Mouse (Mus musculus) heart, adult 18-20 months (tissue): ENCODE measurements around the gene Fn1. TPM values are rescaled to one million over a fixed set of nuclear protein-coding genes. Genes with fewer than 3 reads are reported as not detected.
A peak's percentile ranks its signal among the peaks of the same experiment; 100 is the strongest.

Source experiments
- DNase-seq, 2 experiments: peaks; one replicate each; pipeline ENCODE4 v3.0.0; 2021 to 2022; ENCODE audit warnings: mixed read lengths in 1 of 2
- long read RNA-seq, 2 experiments: library from polyadenylated mRNA; stranded (forward); transcript quantifications; one replicate each; pipeline ENCODE4 v2.0.0; 2021
- total RNA-seq, 2 experiments: library from RNA; stranded (reverse); gene quantifications; 2 replicates each; pipeline ENCODE4 v1.2.3; 2021

Fn1 gene
- total RNA-seq: 10 to 100 TPM; 48.4 to 59.7 TPM
- long read RNA-seq, experiment 1, full-length matches to known transcripts: 2 of 4 reads
- long read RNA-seq, experiment 1, partial matches to known transcripts: 2 of 4 reads
- long read RNA-seq, experiment 1, other reads (novel, unspliced or antisense): 0 of 4 reads
- long read RNA-seq, experiment 2, full-length matches to known transcripts: 1 of 3 reads
- long read RNA-seq, experiment 2, partial matches to known transcripts: 2 of 3 reads
- long read RNA-seq, experiment 2, other reads (novel, unspliced or antisense): 0 of 3 reads

DNA sequence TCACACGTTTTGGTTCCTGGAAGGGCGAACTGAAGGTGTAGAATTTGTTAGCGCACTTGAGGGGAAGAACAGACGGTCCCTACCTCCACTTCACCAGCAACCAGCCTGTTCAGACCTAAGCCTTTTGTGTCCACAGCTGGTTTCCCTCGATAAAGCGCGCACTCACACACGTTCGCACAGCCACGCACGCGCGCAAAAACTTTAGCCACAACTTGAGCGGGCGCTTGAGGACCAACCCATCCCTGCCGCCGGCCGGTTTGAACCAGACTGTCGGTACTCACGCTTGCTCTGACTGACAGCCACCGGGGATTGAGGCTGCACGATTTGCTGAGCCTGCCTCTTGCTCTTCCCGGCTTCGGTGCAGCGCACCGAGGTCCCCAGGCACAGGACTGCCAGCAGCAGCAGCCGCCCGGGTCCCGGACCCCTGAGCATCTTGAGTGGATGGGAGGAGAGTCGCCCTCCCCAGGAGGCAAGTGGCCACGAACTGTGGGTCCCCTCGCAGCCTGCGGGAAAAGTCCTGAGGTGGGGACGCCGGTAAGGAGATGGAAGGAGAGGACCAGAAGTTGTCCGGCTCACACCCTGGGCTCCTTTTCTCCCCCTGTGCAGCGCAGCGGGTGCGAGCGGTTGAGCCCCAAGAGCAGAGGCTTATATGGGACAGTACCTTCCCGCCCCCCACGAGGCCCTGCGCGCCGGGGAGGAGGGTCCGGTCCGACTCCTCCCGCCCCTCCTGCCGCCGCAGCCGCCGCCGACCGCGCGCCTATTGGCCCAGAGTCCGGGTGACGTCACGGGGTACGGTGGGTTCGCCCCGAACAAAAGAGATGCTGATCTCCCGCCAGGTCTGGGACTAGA is at the start of gene Fn1:
Fn1 (minus strand) TSS at position 650 of the 849 bp plus-strand sequence.
- peak; percentile 89 for DNase-seq

GRCm38 (mm10) chr1:71696093-71696492 is 43.1 kb upstream of the Fn1 start:
- DNase-seq: no peak

- peak; percentile 7 to 16 for DNase-seq
Measured at GRCm38 (mm10) chr1:71691472-71692277, 38.7 kb upstream of the Fn1 start.

- peak; percentile 9 to 47 for DNase-seq
Measured at GRCm38 (mm10) chr1:71688926-71689303, 35.9 kb upstream of the Fn1 start.

GRCm38 (mm10) chr1:71688272-71688925 is 35.4 kb upstream of the Fn1 start:
- no peak for DNase-seq

GRCm38 (mm10) chr1:71686791-71687190 is 33.8 kb upstream of the Fn1 start:
- peak; percentile 27 to 44 for DNase-seq

DNA sequence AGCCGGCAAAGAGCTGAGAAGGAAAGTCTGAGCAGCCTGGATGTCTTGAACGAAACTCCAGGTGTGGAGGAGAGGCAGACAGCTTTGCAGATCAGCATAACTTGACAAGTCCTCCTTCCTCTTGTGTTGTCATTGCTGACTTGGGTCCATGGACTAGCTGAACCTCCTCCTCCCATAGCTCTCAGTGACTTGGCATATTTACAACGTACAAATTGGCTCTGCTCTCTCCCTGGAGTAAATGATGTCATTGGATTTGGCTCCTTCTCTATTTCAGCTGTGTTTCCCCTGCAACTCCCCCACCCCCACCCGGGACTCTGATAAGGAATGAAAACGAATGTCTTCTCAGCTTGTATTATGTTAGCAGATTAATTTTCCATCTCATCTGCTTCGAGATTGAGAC is 30.7 kb upstream of the Fn1 start:
- peak; percentile 78 to 82 for DNase-seq

- DNase-seq: no peak
Measured at GRCm38 (mm10) chr1:71682194-71682715, 29.3 kb upstream of the Fn1 start.

- no peak for DNase-seq
Measured at GRCm38 (mm10) chr1:71681306-71681705, 28.3 kb upstream of the Fn1 start.

GRCm38 (mm10) chr1:71680046-71680672 is 27.2 kb upstream of the Fn1 start:
- DNase-seq: no peak

DNA sequence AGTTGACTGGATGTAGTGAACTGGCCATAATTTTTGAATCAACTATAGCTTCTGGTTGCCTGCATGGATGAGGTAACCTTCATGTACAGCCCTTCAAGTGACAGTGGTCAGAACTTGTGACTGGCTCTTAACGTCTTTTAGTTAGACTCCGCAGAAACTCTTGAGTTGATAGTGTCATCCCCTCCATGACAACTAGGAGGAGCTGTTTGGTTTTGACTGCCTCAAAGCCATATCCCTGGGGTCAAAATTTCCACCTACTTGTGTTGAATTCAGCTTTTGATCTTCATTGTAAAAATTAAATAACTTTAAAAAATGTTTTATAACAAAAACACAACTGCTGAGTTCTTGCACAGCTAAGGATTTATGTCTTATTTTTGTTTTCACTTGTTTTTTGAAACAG is 22.4 kb upstream of the Fn1 start:
- peak in 1 of 2 experiments; percentile 45 for DNase-seq

DNA sequence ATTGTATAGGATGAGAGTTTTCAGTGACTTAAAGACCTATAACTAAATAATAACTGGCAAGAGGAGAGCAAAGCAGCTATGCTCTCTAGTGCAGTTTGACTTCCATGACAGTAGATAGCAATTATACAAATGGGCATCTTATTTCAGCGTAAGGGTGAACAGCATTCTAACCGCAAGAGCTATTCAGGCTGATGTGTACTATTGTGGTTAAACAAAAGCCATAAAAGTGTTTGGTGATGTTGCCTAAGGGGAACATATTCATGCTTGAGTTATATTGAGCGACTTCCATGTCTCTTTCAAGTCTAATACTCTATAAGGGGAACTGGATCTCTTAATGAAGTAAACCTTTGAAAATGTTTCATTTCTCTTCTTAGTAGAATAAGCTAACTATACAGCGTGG is 21.3 kb upstream of the Fn1 start:
- DNase-seq: no peak

GRCm38 (mm10) chr1:71673398-71673910 is 20.5 kb upstream of the Fn1 start:
- no peak for DNase-seq

- peak in 1 of 2 experiments; percentile 28 for DNase-seq
Measured at GRCm38 (mm10) chr1:71672346-71672745, 19.3 kb upstream of the Fn1 start.

DNA sequence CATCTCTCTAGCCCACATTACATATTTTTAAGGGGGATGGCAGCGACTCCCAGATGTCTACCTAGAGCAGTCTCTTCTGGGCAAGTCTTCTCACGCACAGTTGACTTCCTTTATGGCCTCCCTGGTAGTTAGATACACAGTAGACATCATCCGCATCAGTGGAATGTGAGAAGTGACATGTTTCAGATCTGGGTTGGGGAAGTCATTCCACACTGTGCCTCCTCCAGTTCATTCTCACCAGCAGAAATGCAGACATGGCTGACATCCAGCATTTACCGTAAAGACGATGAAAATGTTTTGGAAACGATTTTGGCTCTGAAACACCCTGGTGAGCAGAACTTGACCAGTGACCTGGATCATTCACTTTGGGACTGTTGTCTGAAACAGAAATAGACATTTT is 10.2 kb upstream of the Fn1 start:
- no peak for DNase-seq

GRCm38 (mm10) chr1:71658632-71659031 is 5.6 kb upstream of the Fn1 start:
- no peak for DNase-seq

DNA sequence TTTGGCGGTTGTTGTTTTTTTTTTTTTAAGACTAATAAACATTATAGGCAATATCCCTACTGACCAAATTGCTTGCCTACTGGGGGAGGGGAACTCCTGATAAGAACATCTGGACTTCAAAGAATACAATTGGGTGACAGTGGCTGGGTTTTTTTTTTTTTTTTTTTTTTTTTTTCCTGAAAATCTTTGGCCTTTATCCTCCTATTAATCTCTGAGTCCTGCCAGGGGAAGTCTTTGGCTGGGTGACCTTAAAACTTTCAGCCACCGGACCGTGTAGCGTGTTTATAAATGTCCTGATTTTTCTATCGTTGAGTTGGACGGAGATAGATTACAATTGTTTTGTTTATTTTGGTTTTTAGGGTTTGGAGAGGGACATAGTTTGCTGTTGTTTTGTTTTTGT is 3.3 kb upstream of the Fn1 start:
- no peak for DNase-seq

GRCm38 (mm10) chr1:71654221-71654620 is 1.2 kb upstream of the Fn1 start:
- DNase-seq: no peak

DNA sequence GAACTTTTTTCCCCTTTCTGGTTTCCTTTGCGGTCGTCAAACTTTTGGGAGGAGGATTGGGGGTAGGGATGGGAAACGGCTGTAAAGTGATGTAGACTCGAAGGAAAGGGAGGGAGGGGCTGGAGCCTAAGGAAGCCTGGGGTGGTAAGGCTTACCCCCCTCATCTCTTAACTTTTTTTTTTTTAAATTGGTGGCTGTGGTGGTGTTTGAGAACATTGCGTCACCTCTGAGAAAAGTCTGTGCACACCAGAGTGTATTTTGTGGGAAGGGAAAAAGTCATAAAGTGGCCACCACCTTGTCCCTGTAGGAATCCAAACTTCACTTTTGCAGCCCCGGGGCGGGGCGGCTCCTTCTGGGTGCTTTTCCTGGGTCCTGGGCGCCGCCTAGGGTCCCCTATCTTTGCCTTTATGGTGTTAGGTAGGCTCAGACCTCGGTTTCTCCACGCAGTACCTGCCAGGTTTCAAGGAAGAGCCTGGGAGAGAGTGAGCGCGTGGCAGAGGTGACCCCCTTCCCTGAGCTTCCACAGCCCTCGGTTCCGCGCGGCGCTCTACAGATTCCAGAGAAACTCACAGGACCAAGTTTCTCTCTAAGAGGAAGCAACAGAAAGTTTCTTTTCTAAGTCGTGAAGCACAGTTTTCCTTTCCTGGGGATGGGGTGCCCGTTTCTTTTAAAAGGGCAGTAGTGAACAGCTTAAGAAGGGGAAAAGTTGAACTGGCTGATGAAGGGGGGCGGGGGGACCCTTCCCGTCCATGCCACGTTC is 580 bp upstream of the Fn1 start:
- DNase-seq: peak; percentile 6 to 46

DNA sequence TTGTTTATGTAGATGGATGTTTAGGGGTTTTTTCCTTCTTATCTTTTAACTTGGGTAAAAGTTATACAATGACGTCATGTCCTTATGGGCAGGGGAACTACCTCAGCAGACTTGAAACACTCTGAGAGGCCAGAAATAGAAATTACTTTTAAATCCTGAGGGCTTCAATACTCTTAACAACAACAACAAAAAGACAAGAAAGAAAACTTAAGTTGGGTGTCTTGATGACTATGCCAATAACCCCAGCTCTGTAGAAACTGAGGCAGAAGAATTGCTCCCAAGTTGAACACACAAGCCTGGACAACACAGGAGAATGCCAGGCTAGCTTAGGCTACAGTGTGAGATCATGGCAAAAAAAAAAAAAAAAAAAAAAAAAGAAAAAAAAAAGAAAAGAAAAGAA is 1.2 kb downstream of the Fn1 start:
- no peak for DNase-seq
